Mouse (Mus musculus): ENCODE results near the gene Clasp1. TPM values are rescaled to one million over a fixed set of nuclear protein-coding genes. Genes with fewer than 3 reads are reported as not detected.

Gene Clasp1
- total RNA-seq, 1 experiment from 2014 or later = 80.9 TPM

GRCm38 (mm10) chr1:118401991-118402390 lies 13.1 kb downstream of the Clasp1 start:
- no peak for ATAC-seq (ENCODE audit: extremely low read depth, insufficient number of reproducible peaks, low FRiP score, poor library complexity, severe bottlenecking)

- ATAC-seq (ENCODE audit: extremely low read depth, insufficient number of reproducible peaks, low FRiP score, poor library complexity, severe bottlenecking) = no peak
Measured at GRCm38 (mm10) chr1:118402556-118402955, 13.7 kb downstream of the Clasp1 start.

DNA sequence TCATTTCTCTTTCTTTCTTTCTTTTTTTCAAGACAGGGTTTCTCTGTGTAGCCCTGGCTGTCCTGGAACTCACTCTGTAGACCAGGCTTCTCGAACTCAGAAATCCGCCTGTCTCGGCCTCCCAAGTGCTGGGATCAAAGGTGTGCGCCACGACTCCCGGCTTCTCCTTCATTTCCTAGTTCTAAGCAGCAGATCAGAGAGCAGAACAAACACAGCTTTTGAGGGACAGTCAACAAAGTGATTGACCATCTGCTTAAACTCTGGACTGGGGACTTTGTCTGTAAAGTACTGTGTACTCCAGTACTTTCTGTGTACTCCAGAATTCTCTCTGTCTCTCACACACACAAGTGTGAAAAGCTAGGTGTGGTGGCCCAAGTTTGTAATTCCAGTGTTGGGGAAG lies 14.1 kb downstream of the Clasp1 start:
- no peak for ATAC-seq (ENCODE audit: extremely low read depth, insufficient number of reproducible peaks, low FRiP score, poor library complexity, severe bottlenecking)

GRCm38 (mm10) chr1:118403440-118403839 lies 14.6 kb downstream of the Clasp1 start:
- no peak for ATAC-seq (ENCODE audit: extremely low read depth, insufficient number of reproducible peaks, low FRiP score, poor library complexity, severe bottlenecking)

GRCm38 (mm10) chr1:118407586-118408250 lies 18.9 kb downstream of the Clasp1 start:
- ATAC-seq (ENCODE audit: extremely low read depth, insufficient number of reproducible peaks, low FRiP score, poor library complexity, severe bottlenecking) = no peak

- ATAC-seq (ENCODE audit: extremely low read depth, insufficient number of reproducible peaks, low FRiP score, poor library complexity, severe bottlenecking) = no peak
Measured at GRCm38 (mm10) chr1:118409249-118409648, 20.4 kb downstream of the Clasp1 start.

- no peak for ATAC-seq (ENCODE audit: extremely low read depth, insufficient number of reproducible peaks, low FRiP score, poor library complexity, severe bottlenecking)
Measured at GRCm38 (mm10) chr1:118410824-118411223, 22.0 kb downstream of the Clasp1 start.

- no peak for ATAC-seq (ENCODE audit: extremely low read depth, insufficient number of reproducible peaks, low FRiP score, poor library complexity, severe bottlenecking)
Measured at GRCm38 (mm10) chr1:118413169-118413568, 24.3 kb downstream of the Clasp1 start.

DNA sequence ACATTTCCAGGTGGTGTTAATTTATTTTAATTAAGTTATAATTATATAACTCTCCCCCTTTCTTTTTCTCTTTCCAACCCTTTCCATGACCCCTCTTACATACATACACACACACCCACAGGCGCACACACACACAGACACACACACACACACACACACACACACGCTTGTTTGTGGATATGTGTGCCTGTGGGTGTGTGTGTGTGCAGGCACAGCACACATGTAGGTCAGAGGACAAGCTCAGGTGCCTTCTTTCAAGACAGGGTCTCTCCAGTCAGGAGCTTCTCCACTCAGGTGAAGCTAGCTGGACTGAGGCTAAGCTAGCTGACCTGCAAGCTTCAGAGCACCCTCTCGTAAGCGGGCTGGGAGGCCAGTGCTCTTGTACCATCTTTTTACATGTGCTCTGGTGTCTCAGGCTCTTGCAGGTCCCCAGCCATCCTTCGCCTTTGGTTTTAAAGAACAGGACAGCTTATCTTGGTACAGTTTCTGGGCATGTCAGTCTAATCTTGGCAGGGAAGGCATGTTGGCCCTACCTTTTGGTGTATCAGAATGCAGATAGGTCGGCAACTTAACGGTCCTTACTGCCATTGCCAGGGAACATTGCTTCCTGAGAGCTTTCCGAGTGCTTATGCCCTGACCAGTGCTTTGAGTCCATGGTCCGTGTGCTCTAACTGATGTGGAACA lies 28.3 kb downstream of the Clasp1 start:
- no peak for ATAC-seq (ENCODE audit: extremely low read depth, insufficient number of reproducible peaks, low FRiP score, poor library complexity, severe bottlenecking)

GRCm38 (mm10) chr1:118419399-118419798 lies 30.5 kb downstream of the Clasp1 start:
- no peak for ATAC-seq (ENCODE audit: extremely low read depth, insufficient number of reproducible peaks, low FRiP score, poor library complexity, severe bottlenecking)

DNA sequence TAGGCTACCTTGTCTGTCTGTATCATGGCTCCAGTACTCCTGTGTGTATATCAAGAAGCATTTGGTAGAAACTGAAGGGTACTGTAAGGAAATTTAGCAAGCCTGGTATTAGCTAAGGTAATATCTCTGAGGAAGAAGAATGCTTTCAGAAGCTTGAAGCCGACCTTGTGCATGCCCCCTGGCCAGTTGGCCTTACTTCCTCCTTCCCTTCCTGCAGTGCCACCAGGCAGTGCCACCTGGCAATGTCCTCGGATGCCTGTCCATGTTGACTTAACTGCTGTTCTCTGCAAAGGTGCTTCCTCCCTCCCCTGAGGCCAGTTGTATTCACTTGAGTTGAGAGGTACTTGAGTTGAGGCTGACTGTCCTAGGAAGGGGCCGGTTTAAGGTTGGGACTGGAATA lies 32.3 kb downstream of the Clasp1 start:
- no peak for ATAC-seq (ENCODE audit: extremely low read depth, insufficient number of reproducible peaks, low FRiP score, poor library complexity, severe bottlenecking)

- ATAC-seq (ENCODE audit: extremely low read depth, insufficient number of reproducible peaks, low FRiP score, poor library complexity, severe bottlenecking) = no peak
Measured at GRCm38 (mm10) chr1:118422812-118423211, 34.0 kb downstream of the Clasp1 start.

DNA sequence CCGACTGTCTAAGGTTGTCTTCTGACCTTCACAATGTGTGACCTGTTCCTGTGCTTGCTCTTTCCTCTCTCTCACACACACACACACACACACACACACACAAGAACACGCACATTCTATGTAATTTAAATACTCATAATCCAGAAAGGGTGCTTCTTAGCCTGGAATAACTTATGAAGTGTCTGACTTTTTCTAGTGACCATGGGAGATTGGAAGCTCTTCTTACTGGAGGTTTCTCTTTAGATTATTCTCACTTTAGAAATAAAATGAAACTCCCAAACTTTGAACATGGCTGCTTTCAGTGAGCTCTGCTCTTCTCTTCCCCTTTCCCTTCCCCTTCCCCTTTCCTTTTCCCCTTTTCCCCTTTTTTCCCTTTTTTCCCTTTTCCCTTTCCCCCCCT lies 37.1 kb downstream of the Clasp1 start:
- no peak for ATAC-seq (ENCODE audit: extremely low read depth, insufficient number of reproducible peaks, low FRiP score, poor library complexity, severe bottlenecking)

DNA sequence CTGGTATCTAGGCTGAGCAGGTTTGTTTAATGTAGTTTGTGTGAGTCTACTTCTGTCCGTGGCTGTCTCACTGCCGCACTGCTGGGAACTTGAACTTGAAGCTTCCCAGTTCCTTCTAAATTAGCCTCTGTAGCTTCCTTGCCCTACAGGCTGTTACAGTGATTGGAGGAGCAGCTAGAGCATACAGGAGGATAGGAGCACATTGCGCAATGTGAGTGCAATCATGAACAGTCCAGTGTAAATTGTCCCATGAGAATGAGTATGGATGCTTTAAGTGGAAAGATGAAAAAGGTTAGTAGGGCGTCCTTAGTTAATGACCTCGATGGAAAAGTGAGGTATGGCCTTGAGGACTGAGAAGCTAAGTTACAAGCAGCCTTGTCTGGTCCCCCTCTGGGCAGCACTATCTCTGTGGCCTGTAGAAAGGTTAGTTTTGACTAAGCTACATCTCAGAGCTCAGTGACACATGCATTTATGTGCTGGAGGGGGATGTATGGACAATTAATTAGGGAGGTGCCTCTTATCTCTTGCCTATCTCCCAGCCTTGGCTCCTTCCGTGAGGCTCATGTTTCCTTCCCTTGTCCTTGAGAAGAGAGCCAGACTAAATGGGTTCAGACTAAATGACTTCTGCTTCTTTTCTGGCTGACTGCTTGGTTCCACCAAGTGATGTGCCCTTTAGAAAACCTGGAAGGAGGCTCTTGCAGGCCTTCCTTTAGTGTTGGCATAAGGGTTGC lies 39.7 kb downstream of the Clasp1 start:
- no peak for ATAC-seq (ENCODE audit: extremely low read depth, insufficient number of reproducible peaks, low FRiP score, poor library complexity, severe bottlenecking)

GRCm38 (mm10) chr1:118431548-118431947 lies 42.7 kb downstream of the Clasp1 start:
- no peak for ATAC-seq (ENCODE audit: extremely low read depth, insufficient number of reproducible peaks, low FRiP score, poor library complexity, severe bottlenecking)

DNA sequence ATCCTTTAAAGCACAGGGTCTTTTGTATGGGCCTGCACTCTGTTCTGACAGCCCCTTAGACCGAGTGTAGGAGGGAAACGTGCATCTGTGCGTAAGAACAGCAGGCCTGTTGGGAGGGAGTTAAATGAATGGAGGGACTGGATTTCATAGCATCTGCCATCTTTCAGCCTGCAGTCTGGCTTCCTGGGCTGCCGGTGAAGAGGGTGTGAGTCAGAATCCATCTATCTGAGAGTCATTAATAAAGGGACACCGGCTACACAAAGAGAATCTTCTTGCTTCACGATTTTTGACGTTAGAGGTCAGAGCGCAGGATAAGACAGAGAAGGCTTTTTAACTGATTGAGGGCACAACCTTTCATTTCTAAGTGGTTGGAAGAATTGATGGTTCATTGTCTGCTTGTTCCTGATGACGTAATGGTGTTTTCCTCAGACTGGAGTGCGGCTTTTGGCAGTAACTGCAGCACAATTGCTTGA lies 46.2 kb downstream of the Clasp1 start:
- ATAC-seq (ENCODE audit: extremely low read depth, insufficient number of reproducible peaks, low FRiP score, poor library complexity, severe bottlenecking) = no peak

- no peak for ATAC-seq (ENCODE audit: extremely low read depth, insufficient number of reproducible peaks, low FRiP score, poor library complexity, severe bottlenecking)
Measured at GRCm38 (mm10) chr1:118437856-118438255, 49.0 kb downstream of the Clasp1 start.

DNA sequence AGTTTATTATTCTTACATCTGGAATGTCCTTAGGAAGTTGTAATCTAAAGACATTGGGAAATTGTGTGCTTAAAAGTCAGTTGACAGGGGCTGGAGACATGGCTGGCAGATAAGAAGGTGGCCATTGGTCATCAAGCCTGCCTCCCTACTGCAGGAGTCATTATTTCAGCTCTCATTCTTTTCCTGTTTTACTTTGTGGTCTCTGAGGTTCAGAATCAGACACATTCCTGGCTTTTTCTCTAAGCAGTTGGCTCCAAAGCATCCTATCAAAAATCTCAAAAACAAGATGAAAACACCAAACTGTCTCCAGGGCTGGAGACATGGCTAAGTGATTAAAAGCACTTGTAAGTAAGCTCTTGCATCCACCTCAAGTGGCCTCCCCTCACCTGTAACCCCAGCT lies 49.5 kb downstream of the Clasp1 start:
- no peak for ATAC-seq (ENCODE audit: extremely low read depth, insufficient number of reproducible peaks, low FRiP score, poor library complexity, severe bottlenecking)

GRCm38 (mm10) chr1:118440547-118440946 lies 51.7 kb downstream of the Clasp1 start:
- ATAC-seq (ENCODE audit: extremely low read depth, insufficient number of reproducible peaks, low FRiP score, poor library complexity, severe bottlenecking) = no peak

DNA sequence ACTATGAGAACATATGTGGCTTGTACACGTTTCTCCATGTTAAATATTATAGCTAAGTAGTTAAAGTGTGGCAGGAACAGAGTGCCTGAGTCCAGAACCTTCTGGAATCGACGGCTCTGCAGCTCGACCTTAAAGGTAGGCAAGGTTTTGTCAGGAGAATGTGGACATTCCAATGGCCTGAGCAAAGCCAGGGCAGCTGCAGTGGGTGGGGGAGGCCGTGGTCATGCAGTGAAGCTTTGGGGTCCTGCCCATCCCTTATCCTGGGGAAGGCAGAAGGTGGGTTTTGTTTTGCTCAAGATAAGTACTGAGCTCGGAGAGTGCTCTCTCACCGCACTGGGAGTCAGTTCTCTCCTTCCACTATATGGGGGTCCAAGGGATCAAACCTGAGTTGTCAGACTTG lies 55.6 kb downstream of the Clasp1 start:
- no peak for ATAC-seq (ENCODE audit: extremely low read depth, insufficient number of reproducible peaks, low FRiP score, poor library complexity, severe bottlenecking)
